Mouse (Mus musculus) forebrain, embryonic 10.5 days (tissue): ENCODE measurements at regions not wholly inside any gene's neighbourhood (a gene's known extent, or its start where the extent isn't known, plus 50 kb on each side); places are given as distances from the start of the nearest gene placed in this dataset.

Experiments used
- DNase-seq: peaks from one replicate; pipeline ENCODE4 v3.0.0-alpha.2; 2017; ENCODE audit warnings: low spot score; ENCODE audit errors: extremely low spot score
- H3K27ac ChIP-seq: fragments of 300-500 bp; sonication (generic); 2 replicates; pipeline ENCODE4 v1.5.1; 2016; ENCODE audit warnings: mild to moderate bottlenecking
- H3K27me3 ChIP-seq: fragments of 300-500 bp; sonication (generic); 2 replicates; pipeline ENCODE4 v1.6.1; 2016; ENCODE audit warnings: mild to moderate bottlenecking; ENCODE audit not compliant: poor library complexity, severe bottlenecking
- H3K36me3 ChIP-seq: fragments of 300-500 bp; sonication (generic); replicated peaks from 2 replicates; pipeline ENCODE4 v1.6.1; 2016; ENCODE audit warnings: mild to moderate bottlenecking, moderate library complexity
- H3K4me1 ChIP-seq: fragments of 300-500 bp; sonication (generic); 2 replicates; pipeline ENCODE4 v1.6.1; 2016
- H3K4me3 ChIP-seq: fragments of 300-500 bp; sonication (generic); 2 replicates; pipeline ENCODE4 v1.5.1; 2016; ENCODE audit warnings: mild to moderate bottlenecking, moderate library complexity
- H3K9me3 ChIP-seq: fragments of 300-500 bp; sonication (generic); 2 replicates; pipeline ENCODE4 v1.6.1; 2016; ENCODE audit warnings: mild to moderate bottlenecking, moderate library complexity
- WGBS: fragments of 180-500 bp; shearing (Covaris S2); methylation state at CpG from one replicate; pipeline ENCODE4 v1.1.7; 2016; 5-methylcytosine and 5-hydroxymethylcytosine counted together

GRCm38 (mm10) chr14:76610429-76611378 lies 54.0 kb upstream of the Serp2 start:
- no peak for DNase-seq
- H3K4me1 ChIP-seq: peaks cover 23% of the 10 kb centered on the region
- H3K27me3 ChIP-seq: no peaks in the 10 kb centered on the region
- H3K4me3 ChIP-seq: no peak overlapping the region
- 61% methylated on average over 11 of the region's 11 CpGs for WGBS
- H3K27ac ChIP-seq: peak overlapping the region; percentile 35; the same call in 1 of the 2 replicates
- H3K9me3 ChIP-seq: no peaks in the 10 kb centered on the region
- no peaks in the 10 kb centered on the region for H3K36me3 ChIP-seq
